Comparison of ENCODE assay signal across 9 mouse cellular contexts in the genomic region with DNA sequence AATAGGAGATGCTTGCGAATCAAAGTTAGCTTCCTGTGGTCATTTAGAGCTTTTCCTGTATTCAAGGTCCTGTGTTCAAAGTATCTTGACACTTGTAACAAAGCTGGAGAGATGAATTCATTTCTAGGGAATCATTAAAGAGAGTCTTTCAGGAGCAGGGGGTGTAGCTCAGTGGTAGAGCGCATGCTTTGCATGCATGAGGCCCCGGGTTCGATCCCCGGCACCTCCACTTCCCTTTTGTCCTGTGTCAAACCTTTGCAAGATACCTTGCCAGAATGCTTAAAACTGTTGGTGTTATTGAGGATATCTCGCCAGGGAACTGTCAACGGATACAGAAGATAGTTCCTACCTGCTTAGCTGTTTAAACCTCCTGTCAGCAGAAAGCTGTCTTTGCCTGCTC. TPM values are rescaled to one million over a fixed set of nuclear protein-coding genes. Genes with fewer than 3 reads are reported as not detected.
A peak's percentile ranks its signal among the peaks of the same experiment; 100 is the strongest.
DNase-seq lines count a peak whose midpoint lies in the region; ATAC-seq lines count a peak whose summit lies in the region.
"Had no signal": no experiment of that assay in that cellular context is flagged by ENCODE, and none has a peak within 500 bp of the region (broad histone marks: within the 10 kb centered on the region; RNA-seq: fewer than 3 reads in every experiment).

No protein-coding gene starts in this region.

- H3K9ac ChIP-seq in intestine, embryonic 16.5 days (ENCODE audit: low read depth, low read length), result no peak overlapping the region
- no peak overlapping the region for H3K9ac ChIP-seq in forebrain, embryonic 16.5 days (replicated peaks; ENCODE audit: low read depth, low read length)

- 12% methylated on average over 7 of the region's 7 CpGs for WGBS in heart, embryonic 10.5 days
- 25% methylated on average over 7 of the region's 7 CpGs for WGBS in intestine, embryonic 16.5 days
- 10% methylated on average over 7 of the region's 7 CpGs for WGBS in forebrain, embryonic 16.5 days

- H3K27me3 ChIP-seq in heart, embryonic 10.5 days (ENCODE audit: insufficient read depth, poor library complexity, severe bottlenecking), result peaks cover 15% of the 10 kb centered on the region
- no peaks in the 10 kb centered on the region for H3K27me3 ChIP-seq in intestine, embryonic 16.5 days (replicated peaks; ENCODE audit: control insufficient read depth, insufficient read depth, low read length)
- H3K27me3 ChIP-seq in forebrain, embryonic 16.5 days (replicated peaks; ENCODE audit: control insufficient read depth, insufficient read depth, low read length), result peaks cover 10% of the 10 kb centered on the region; the same call in 1 of the 2 replicates

- H3K4me1 ChIP-seq in heart, embryonic 10.5 days, result peaks cover 8% of the 10 kb centered on the region; the same call in 1 of the 2 replicates
- H3K4me1 ChIP-seq in intestine, embryonic 16.5 days (ENCODE audit: control insufficient read depth, insufficient read depth, low read length), result no peaks in the 10 kb centered on the region; the same call in 1 of the 2 replicates
- H3K4me1 ChIP-seq in forebrain, embryonic 16.5 days (replicated peaks; ENCODE audit: control insufficient read depth, insufficient read depth, low read length), result no peaks in the 10 kb centered on the region

- H3K27ac ChIP-seq in heart, embryonic 10.5 days, result no peak overlapping the region
- H3K27ac ChIP-seq in intestine, embryonic 16.5 days (ENCODE audit: low read length), result no peak overlapping the region
- H3K27ac ChIP-seq in forebrain, embryonic 16.5 days (ENCODE audit: low read length), result no peak overlapping the region

- no peaks in the 10 kb centered on the region for H3K9me3 ChIP-seq in heart, embryonic 10.5 days
- no peaks in the 10 kb centered on the region for H3K9me3 ChIP-seq in intestine, embryonic 16.5 days (ENCODE audit: control insufficient read depth, low read length)
- no peaks in the 10 kb centered on the region for H3K9me3 ChIP-seq in forebrain, embryonic 16.5 days (ENCODE audit: control insufficient read depth, low read length)

- no peaks in the 10 kb centered on the region for H3K36me3 ChIP-seq in heart, embryonic 10.5 days
- no peaks in the 10 kb centered on the region for H3K36me3 ChIP-seq in intestine, embryonic 16.5 days (ENCODE audit: control insufficient read depth, insufficient read depth, low read length)
- no peaks in the 10 kb centered on the region for H3K36me3 ChIP-seq in forebrain, embryonic 16.5 days (ENCODE audit: control insufficient read depth, insufficient read depth)

- peak overlapping the region; percentile 31; the same call in 1 of the 2 replicates for H3K4me3 ChIP-seq in heart, embryonic 10.5 days
- no peak overlapping the region for H3K4me3 ChIP-seq in intestine, embryonic 16.5 days (ENCODE audit: low read length)
- H3K4me3 ChIP-seq in forebrain, embryonic 16.5 days (replicated peaks; ENCODE audit: low read length), result no peak overlapping the region

- ATAC-seq in intestine, embryonic 16.5 days, result 0 out of 2 replicates have a peak, but pooled peaks have one; percentile 8
- ATAC-seq in forebrain, embryonic 16.5 days, result no peak
- no peak for ATAC-seq in megakaryocyte, adult 5-6 weeks (ENCODE audit: poor library complexity, severe bottlenecking)

- no peak overlapping the region for H3K4me2 ChIP-seq in intestine, embryonic 16.5 days (ENCODE audit: low read depth, low read length)
- H3K4me2 ChIP-seq in forebrain, embryonic 16.5 days (ENCODE audit: low read length), result no peak overlapping the region

- intact Hi-C loops in heart, postnatal 36 days (cut with DNase I), result no loop called here
- intact Hi-C loops in gastrocnemius, postnatal 36 days (cut with DNase I), result loop anchor here (5.0 kb wide), 1 partner anchor 238 kb away; no protein-coding TSS in a partner anchor

- DNase-seq in heart, embryonic 10.5 days (ENCODE audit: low spot score), result no peak
- DNase-seq in heart, postnatal 36 days, result no peak
- DNase-seq in 3134 (ENCODE audit: extremely low read depth, insufficient read length, low spot score), result peak; percentile 74
- DNase-seq in Muller cell, postnatal 12 days (ENCODE audit: inconsistent ontology term), result peak; percentile 67
- DNase-seq in gastrocnemius, postnatal 36 days, result no peak

RNA-seq across cellular contexts. Expression of gene Gpx5, which starts 51.7 kb away (rescaled TPM):
- not detected in 2 replicates for polyA plus RNA-seq in heart, embryonic 10.5 days (2016; fragmentation: Nextera tagmentation; extraction: Ambion mirVana)
- total RNA-seq in heart, postnatal 36 days (2021), result not detected
- not detected in 2 replicates for polyA plus RNA-seq in intestine, embryonic 16.5 days (2015; fragmentation: Nextera tagmentation; extraction: Ambion mirVana)
- not detected for total RNA-seq in gastrocnemius, postnatal 36 days (2021)
- not detected in 2 replicates for polyA plus RNA-seq in forebrain, embryonic 16.5 days (2015; fragmentation: Nextera tagmentation; extraction: Ambion mirVana)
- not detected in 2 replicates for total RNA-seq in megakaryocyte, adult 5-6 weeks (2015)
- not detected in 2 replicates for total RNA-seq in megakaryocyte, adult 5-6 weeks (2017)
- total RNA-seq: layer of hippocampus, postnatal 10 days had no signal

Comparison
In these comparisons a context has a peak if more than half of its experiments do, and no peak if none do; other contexts are left out.
1. DNase-seq: peak in 3134 (single experiment) and Muller cell, postnatal 12 days (single experiment); none in heart, embryonic 10.5 days (single experiment), heart, postnatal 36 days (0 of 2) and gastrocnemius, postnatal 36 days (0 of 2).